Mouse (Mus musculus): ENCODE data around the gene Tnni2.

The Tnni2 gene

DNA sequence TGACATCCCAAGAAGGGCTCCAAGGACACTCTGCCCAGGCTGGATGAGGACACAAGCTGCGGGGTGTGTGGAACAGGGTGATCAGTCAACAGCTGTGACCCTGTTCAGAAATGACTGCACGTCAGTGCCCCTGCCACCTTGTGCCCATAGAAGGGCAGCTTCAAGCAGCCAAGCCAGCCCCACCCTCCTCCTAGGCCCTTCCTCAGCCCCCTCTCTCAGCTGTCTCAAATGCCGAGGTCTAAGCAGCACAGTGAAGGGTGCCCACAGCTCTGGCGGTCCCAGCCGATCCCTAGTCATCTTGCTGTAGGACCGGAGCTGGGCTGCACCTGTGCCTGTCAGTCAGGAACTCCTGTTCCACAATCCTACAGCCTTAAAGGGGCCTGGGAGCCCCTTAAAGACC lies 20.6 kb downstream of the Tnni2 start:
- no peak for DNase-seq

DNA sequence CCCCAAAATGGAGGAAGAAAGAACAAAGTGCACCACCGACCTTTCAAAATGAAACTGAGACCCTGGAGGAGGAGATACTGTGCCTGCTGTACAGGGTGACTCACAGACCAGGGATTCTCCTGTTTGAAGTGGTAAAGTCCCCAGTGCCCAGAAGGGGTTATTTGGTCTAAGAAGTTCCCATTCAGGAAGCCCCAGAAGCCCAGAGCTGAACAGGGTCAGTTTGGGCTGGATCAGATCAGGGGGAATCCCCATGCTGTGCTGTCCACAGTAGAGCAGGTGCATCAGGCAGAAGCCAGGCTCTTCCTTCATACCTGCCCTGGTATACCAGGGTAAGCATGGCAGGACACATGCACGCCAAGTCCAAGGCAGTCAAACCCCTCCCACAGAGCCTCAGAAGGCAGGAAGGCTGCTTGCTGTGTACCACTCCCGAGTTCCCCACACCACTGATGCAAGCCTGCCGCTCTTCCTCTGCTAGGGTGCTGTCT lies 21.0 kb downstream of the Tnni2 start:
- DNase-seq: no peak

DNA sequence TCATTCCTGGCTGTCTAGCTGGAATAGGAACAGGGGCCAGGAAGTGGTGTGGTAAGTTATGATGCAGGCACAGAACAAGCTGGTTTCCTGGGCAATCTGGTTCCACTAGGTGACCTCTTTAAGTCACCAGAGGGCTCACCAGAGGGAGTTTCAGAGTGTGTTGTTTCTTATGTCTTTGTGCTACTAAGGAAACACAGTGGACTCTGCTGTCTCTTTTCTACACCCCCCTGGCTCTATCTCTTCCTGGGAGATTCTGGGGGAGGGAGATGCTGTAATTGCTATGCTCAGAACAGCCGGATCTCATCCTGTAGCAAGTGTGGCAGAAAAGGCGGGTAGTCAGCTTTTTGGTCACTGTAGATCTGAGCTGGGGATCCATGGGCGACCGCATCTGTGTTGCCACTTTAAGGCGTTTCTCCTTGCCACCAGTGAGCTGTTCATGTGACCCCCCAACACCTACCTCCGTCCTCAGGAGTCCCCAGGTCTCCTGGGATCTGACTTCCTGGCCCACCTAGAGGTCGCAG lies 28.6 kb downstream of the Tnni2 start:
- DNase-seq: no peak

DNA sequence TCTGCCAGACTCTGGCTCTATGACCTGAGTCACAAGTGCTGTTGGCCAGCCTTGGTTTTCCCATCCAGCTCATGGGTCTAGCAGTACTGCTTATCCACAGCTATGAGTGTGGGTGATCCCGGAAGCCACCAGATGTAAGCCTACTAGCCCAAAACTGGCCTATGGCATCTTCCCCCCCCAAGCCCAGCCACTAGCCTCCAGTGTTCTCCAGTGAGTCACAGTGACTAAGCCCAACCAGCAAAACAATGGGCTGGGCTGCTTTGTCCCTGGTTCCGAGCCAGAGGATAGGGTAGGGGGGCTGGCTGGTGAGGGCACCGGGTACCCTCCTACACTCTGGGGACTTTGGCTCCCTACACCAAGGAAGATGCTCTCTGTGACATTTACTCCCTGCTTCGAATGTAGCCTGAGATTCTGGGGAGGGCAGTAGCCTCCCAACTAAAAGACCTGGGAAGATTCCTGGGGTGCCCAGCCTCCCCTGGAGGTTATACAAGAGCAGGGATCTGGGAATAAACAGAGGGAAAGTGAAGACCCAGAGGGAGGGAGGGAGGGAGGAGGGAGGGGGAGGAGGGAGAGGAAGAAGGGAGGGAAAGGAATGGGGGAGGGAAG lies 29.3 kb downstream of the Tnni2 start:
- DNase-seq: peak; percentile 16 to 25

DNA sequence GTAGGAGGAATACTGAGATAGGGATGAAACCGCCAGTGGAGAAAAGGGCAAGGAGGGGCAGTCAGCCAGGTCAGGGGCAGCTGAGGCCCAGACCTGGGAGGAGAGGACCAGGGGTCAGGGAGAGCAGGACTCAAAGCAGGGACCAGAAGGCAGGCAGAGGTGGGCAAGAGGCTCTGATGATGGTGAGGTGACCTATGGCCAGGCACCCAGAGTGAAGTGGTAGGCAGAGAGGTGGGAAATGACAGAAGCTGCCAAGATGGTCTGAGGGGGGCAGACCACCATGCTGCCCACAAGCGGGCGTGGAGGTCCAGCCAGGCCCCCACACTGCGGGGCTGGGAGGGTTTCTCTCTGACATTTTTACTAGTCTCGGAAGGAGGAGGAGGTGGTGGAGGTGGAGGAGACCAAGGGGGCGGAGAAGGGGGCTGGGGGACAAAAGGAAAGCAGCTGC lies 29.8 kb downstream of the Tnni2 start:
- no peak for DNase-seq

DNA sequence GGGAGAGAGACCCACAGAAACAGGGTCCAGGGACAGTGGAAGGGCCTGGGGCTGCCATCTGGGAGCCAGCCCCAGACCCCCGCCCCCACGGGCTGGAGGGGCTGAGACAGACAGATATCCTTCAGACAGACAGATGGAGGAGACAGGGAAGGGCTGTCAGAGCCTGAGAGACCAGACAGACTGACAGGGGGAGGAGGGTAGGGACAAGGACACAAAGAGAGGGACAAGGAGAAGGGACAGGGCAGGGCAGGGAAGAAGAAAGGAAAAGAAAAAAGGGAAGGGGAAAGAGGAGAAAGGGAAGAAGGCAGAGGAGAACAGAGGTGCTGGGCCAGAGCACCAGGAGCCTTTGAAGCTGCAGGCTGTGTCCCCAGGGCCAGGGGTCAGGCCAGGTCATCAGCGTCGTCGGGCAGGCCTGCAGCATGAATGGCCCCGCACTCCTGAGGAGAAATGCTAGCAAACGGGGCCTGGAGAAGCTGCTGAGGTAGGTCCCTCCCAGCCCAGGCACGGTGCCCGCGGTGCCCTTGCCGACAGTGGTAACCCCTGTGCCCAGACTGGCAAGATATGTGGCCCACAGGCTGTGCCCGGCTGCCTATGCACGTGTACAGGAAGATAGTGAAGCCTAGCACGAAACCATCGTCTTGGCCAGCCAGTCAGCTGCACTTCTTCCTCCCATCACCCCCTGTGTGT lies 30.4 kb downstream of the Tnni2 start:
- DNase-seq: no peak

DNA sequence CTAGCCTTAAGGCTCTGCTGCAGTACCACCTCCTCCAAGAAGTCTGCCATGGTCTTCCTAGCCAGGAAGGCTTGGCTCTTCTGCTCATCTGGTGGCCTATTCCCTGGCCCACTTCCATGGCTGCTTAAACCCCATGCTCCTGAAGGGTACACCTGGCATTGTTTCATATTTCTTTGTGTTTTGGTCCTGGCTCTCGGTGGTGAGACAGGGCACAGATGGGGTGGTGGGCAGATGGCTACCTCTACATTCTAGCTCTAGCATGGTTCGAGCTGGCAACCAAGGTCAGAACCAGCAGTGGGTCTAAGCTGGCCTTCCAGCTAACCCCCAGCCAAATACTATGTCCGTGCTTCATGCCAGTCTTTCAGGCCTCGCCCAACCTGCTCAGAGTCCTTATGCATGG lies 31.3 kb downstream of the Tnni2 start:
- no peak for DNase-seq

DNA sequence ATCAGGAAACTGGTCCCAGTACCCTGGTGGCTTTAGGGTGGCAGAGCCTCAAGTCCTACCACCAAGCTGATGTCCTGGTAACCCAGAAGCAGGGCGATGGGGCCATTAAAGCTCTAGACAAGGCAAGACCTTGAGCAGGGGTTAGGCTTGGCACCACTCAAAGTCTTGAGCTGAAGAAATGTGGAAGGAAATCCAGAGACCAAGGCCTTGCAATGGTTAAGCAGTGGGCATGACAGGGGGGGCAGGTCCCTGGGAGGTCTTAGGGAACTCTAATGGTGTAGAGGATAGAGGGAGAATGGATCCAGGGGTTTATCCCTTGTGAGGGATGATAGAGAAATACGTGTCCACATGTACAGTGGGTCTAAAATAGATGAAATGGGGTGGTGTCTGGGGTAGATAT lies 31.9 kb downstream of the Tnni2 start:
- no peak for DNase-seq

DNA sequence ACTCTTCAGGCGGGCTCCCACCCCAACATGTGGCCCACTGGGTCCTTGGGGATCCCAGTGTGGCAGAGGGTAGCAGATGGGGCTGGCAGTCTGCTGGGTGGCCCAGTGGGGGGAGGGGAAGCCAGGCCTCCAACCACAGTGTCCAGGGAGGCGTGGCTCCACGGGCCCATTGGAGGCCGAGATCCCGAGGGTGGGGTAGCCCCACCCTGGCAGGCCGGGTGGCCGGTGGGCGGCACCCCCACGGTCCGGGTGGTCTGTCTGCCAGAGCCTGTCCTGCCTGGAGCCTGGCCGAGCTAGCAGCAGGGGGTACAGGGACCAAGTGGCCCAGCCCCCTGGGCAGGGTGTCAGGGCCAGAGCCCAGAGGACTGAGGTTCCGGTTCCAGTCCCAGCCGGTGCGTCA lies 33.2 kb downstream of the Tnni2 start:
- DNase-seq: no peak

DNA sequence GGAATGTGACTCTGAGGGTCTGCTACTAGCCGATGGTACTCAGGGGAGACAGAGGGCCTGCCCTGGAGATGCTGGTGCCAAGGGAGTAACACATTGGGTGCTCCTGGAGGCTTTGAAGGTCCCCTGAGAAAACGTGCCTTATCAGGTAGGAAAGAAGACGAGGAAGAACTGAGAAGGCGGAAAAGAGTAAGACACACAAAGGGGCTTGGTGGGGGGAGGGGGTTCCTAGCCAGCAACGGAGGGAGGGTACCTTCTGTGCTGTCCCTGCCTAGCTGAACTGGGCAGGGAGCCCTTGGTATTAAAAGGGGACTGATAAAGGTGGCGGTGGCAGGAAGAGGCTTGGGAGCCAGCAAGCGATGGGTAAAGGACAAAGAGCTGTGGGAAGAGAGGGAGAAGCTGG lies 34.0 kb downstream of the Tnni2 start:
- DNase-seq: no peak

DNA sequence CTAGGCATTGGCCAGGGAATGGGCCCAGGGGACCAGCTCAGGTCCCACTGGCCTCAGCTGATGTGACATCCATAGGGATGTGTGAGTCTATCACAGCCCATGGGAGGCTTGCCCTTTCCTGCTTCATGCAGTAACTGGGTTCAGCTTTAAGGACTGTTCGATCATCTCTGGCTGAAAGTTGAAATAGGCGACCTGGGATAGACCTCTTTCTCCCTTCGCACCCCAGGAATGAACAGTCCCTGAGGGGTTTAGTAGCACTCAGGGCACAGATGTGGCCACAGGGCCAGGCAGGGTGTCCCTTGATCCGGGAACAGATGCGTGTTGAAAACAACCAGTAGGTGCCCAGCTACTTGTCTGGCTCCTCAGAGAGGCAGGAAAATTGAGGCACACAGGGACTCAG lies 34.7 kb downstream of the Tnni2 start:
- DNase-seq: no peak

DNA sequence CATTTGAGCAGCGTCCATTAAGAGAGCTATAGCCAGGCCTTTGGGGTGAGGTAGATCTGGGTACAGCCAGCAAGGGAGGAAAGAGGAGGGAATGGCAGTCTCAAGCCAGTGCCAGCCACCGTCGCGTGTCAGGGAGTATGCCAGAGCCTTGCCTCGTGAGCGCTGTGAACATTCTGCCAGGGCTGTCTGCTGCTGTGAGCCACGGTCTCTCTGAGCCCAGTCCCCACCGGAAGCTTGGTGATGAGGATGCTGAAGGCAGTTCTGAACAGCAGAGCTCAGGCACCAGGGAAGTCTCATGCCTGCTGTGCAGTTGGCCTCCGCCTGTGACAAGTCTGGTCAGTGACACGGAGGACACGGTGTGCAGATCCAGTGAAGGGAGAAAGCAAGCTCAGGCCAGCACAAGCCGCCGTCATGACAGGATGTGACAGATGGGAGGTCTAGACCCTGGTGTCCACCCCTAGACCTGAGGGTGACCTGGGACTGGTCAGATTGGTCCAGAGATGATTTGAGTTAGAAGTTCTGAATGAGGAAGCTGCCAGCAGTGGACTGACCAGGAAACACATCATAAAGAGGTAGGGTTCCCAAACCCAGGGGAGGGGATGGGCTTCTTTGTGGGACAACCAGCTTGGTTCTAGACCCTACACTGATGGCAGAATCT lies 35.3 kb downstream of the Tnni2 start:
- DNase-seq: no peak

DNA sequence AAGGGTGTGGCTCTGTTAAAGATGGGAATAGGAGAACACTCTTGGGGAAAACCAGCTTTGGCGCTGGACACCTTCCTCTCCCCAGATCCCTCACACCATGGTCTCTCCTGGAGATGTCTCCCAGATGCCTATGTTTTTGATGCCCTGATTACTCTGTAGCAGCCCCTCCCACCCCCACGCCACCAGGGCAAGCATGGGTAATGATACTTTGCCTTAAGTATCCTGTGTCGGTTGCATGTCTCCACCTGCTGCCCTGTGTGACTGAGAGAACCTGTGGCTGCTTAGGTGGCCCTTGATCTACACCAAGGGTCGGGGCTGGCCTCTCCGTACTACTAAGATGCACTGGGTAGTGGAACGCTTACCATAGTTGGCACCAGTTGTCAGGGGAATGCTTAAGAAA lies 36.4 kb downstream of the Tnni2 start:
- no peak for DNase-seq

DNA sequence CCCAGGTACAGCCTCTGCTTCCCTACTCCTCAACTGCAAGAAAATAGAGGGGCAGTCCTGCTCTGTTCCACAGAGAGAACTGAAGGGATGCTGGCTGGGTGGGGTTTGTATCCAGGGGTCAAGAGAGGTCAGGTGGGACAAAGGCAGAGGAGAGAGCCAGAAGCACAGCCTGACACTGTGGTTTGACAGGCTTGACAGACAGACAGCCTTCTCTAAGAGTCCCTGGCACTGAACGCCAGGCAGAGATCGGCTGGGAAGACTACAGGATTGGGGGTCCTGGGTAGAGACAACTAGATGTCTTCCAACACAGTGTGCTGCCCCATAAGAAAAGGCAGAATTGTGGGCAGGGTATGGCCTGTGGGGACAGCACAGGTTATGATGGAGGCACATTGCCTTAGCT lies 37.0 kb downstream of the Tnni2 start:
- no peak for DNase-seq

DNA sequence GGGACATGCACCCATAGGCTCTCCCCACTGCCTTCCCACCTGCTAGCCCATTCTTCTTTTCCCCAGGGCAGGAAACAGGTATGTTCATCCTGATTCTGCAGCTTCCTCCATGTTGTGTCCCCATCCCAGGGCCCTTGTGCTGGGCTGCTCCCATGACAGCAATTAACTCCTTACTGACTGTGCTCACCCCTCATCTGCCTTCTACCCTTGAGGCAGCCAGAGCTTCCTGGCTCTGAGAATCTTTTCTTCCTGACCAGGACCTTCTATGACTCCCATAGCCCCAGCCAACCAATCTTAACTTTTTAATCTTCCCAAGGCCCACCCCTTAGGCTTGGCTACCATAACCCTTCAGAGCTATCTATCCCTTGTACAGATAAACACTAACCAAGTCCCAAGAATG lies 37.7 kb downstream of the Tnni2 start:
- no peak for DNase-seq

DNA sequence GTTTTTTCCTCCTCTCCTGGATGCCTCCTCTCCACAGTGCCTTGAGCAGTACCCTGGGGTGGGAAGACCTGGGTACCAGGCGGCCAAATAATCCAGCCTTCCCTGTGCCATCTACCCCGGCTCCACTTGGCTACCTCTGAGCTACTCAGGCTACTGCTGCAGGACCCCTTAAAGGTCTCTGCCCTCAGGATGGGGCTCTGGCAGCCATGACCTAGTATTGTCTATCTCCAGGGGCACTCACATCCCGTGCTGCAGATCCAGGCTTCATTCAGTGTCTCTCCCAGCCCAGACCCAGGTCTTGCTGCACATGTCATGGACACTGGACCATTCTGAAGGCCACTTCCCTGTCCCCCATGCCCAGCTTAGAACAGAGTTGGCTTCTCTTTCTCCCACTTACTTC lies 38.3 kb downstream of the Tnni2 start:
- no peak for DNase-seq

DNA sequence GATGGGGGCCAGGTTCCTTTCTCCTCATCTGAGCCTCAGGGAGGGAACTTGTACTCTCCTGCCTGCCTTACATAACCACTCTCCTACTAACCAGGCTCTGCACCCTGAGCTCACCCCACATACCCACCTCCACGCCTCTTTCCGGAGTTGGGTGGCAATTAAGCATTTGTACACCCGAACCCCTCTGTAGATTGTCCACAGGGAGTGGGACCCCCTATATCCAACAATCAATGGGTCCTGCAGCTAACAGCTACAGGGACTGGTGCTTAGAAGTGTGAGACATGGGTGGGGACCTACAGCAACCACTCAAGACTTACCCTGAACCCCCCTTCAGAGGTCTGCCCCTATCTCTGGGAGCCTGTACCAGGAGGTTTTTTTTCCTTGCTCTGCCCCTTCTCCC lies 39.1 kb downstream of the Tnni2 start:
- no peak for DNase-seq

DNA sequence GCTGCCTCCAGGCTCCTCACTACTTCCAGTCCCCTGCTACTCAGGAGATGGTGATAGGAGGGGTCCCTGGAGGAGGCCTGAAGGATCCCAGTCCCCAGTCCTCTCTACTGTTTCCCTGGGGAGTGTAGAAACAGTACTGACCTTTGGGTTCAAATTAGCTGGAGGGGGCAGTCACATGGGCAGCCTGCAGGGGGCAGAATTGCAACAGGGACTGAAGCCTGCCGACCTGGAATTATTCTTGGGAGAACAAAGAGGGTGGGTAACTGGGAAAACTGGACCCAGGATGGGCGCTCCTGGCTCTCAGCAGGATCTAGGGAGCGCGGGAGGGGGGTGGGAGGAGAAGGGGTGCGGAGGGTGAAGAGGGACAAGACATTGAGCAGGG lies 39.6 kb downstream of the Tnni2 start:
- DNase-seq: peak; percentile 31 to 69

DNA sequence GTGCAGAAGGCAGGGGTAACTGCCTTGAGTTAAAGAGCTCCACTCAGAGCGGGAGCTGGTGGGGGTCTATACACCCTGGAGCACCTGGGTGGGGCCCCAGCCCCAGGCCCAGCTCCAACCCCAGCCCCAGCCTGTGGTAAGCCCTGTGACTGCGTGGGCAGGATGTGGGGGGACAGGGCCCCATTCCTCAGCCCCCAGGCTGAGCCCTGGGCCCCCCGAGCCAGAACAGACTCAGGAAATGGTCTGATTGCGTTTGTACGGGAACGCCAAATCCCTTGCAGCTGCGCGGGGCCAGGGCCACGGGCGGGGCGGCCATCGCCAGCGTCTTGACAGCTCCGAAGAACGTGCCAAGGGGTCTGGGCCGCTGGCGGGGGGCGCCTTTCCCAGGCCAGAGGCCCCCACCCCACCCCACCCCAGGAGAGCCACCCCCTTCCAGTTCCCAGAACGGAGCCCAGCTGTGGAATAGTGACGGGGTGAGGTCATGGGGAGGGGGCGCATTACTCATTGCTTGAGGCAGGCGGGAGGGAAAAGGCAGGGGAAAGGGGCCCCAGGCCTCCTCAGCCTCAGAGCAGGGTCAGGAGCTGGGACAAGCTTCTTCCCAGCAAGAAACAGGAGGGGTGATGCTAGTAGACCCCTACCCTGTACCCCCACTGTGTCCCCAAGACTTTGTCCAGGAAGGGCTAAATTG lies 40.1 kb downstream of the Tnni2 start:
- DNase-seq: no peak

DNA sequence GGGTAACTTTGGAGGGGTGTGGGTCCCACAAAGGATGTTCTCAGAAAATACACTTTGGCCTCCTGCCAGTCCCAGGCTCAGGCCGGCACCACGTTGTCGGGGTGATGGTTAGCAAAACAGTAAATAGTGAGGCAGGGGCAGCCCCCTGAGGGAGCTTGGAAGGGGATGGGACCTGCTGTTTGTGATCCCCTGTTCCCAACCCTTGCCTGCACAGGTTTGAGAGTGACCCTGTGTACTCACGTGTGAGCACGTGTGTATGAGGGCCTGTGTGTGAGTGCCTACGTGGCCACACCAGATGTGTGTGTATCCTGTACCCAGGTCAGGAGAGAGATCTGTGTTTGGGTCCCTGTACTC lies 40.6 kb downstream of the Tnni2 start:
- no peak for DNase-seq

DNA sequence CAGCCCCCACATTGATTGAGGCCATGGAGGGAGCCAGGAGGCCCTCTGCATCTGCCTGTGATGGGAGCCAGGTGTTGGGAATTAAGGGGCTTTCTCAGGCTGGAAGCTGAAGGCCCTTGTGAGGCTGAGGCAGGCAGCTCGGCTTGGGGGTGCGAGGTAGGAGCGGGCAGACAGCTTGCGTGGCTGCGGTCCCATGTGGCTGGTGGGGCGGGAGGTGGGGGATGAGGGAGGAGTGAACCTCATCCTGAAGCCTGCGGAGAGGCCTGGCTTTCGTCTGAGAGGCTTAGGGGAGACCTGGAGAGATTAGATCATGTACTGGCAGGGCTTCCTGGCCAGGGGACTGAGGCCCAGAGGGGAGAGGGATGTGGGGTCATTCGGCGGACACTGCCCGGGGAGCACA lies 41.5 kb downstream of the Tnni2 start:
- no peak for DNase-seq

DNA sequence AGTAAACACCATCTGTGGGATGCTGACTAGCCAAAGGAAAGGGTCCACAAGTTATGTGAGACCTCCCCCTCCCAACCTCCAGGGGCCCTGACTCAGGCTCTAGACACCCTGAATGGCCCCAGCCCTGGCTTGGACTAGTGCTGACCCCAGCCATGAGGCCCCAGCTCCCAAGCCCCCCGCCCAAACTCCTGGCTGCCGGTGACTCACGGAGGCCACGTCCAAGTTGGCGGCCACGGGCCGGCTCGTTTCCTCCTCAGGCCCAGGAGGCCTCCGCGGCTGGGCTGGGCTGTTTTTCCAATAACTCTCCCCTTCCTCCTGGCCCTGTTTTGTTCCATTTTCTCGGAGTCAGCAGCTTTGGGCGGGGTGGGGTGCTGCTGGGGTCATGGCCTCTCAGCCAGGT lies 43.2 kb downstream of the Tnni2 start:
- no peak for DNase-seq

DNA sequence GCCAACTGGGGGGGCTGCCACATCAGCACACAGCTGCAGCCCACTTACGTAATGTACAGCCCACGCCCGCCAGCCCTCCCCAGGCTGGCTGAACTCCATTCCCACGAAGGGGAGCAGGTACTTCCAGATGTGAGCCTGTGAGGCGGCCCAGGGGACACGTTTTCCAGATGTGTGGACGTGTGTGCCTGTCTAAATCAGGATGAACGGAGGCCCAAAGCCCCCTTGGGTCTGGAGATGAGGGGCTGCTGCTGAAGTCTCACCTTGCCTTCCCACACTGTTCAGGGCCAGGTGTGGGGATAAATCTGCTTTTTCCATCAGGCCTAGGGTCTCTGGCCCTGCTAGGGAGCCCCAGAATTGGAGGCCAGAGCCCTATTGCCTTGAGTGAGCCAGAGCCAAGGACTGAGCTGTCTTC lies 45.1 kb downstream of the Tnni2 start:
- DNase-seq: no peak

All from kidney, postnatal 36 days (tissue).